Mouse (Mus musculus) adipocyte (in vitro differentiated cells): ENCODE measurements at regions not wholly inside any gene's neighbourhood (a gene's known extent, or its start where the extent isn't known, plus 50 kb on each side); places are given as distances from the start of the nearest gene placed in this dataset.
"Not testable (repeated sequence)": the region's sequence is repeated elsewhere in the genome, so short reads cannot be mapped to it uniquely, and the experiment has no call there.

ENCODE experiments used
- DNase-seq: peaks from one replicate; pipeline ENCODE4 v3.0.0-alpha.2; 2016; ENCODE audit warnings: low spot score

DNA sequence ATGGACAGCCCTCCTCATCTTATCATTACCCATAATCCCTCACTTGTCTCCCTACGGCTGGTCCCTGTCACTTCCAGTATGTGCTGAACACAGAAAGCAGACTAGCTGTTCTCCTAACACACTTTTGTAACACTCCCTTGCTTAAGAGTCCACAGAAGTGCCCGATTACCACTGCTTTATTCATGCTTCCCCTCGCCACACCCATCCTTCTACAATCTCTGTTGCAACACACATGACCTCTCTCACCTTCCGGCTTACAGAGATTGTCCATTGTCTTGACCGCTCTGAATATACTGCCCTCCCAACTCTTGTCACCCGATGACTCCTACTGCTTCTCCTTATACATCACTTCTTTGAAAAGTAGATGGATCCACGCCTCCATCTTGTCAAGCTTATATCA is 132.9 kb downstream of the Snx18 start:
- no peak for DNase-seq

DNA sequence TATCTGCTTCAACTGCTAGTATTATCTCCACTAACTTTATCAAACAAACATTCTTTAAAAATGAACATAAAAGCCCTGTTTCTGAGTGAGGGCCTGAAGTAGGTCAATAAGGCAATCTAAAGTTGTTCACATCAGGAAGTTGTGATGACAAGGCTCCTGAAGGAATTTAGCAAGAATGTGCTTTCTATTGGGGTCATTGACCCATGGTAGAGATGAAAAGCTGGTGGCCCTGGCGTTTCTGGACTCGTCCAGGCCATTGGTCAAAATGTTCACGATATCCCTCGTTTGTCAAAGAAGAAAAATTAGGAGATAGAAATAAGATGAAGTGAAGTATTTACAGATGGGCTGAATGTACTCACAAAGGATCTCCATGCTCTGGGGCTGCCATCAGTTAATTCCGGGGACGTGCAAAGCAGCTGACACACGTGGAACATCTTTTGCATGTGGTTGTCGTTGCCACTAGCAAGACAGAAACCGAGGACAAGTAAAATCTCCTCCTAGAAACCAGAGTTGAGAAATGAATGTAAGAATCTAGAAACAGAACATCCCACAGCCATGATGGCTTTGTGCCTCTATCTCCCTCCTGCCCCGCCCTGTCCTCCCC is 134.1 kb downstream of the Snx18 start:
- no peak for DNase-seq

DNA sequence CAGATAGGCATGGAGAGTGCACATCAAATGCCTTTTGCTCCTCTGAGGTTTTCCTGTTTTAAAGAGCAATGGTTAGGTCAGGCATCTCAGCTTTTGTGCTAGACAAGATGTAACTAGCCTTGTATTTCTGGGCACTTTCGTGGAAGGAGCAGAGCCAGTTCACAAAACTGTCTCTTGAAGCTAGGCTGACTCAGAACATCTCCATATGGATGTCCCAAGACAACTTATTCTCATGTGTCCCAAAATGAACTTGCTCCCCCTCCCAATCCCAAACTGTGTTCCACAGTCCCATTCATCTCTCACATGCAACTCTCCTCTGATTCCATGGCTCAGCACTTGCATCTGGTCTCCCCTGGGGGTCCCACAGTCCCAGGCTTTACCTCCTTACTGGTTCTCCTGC is 135.5 kb downstream of the Snx18 start:
- DNase-seq = no peak

DNA sequence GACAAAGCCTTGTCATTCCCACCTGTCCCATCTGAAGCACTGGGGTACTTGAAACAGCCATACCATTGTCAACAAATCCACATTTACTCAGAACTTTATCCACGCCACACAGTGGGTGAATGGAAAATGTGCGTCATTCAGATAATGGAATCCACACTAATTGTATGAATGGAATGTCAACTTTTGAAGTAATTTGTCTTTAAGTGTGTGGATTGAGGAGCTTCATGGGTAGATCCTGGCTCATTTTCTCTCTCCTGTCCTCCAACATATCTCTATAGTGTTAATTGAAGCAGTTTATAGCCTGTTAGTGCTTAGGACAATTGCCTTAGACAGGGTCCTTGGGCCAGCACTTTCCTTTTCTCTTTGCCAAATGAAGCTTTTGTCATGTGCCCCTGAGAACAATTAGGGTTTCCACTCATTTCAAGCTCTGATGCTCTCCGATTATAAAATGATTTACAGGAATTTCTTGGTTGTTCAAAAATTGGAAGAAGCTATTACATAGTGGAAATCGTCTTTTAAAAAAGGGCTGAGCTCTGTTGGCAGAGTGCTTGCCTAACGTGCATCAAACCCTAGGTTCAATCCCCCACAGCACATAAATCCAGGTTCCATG is 140.4 kb downstream of the Snx18 start:
- no peak for DNase-seq

DNA sequence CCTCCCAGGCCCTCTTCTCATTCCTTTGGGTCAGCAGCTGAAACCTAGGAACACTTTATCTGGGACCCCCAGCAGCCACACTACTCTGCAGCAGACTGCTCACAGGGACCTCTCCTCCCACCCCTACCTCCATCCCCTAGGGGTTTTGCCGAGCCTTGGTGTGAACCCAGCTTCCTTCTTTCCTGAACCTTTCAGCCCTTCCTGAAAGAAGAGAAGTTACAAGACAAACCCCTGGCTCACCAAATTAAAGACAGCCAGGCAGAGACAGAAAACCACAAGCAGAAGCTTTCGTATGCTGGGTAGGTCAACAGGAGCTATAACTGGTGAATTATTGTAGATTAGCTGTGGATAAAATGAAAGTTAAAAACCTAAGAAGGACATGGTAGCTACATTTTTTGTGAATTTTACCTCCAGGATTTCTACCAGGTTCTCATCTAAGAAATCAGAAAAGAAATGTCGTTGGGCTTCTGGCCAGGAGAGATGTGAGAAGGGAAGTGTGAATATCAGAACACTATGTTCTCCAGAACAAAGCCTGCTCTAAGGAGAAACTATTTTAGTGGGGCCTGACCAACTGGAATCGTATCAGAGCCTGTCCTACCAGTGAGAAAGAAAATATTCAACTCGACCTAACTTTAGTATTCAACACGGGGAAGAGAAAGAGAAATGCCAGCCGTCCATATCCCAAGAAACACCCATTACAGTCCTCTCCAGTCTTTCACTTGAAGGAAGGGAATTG is 147.4 kb downstream of the Snx18 start:
- DNase-seq = no peak

DNA sequence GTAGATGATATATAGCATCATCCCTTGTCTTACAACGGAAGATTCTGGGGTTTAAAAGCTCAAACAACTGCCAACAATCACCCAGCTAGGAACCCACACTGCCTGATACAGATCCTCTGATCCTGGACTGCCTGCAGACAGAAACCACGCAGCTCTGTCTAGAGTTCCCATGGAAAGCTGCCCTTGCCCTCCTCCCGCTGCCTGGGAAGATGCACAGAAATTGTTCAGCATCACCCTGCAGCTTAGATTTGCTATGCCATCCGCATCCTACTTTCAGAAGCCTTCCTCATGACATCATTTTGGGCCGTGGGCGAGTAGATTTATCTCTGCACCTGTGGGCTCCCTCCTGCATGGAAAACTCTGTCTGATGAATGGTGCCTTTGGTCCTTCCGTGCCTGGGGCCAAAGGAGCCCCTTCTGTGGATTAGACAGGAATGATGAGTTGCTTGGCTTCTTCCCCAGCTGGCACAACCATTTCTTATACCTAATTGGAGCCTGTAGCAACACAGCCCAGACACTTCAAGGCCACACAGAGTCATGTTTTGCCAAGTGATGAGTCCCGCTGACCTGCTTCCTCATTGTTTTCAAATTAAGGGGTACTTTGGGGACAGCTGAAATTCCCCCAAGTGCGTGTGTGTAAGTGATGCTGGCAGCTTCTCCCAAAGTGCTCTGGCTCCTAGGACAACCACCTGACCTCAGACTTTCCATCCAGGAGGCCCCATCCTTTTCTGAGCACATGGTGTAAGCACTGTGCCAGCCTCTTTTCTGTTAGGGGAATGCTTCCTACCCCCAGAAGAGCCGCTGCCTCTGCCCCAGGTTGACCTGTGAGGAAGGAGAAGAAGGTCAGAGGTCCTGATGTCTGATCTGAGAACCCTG is 153.9 kb downstream of the Snx18 start:
- DNase-seq = no peak

DNA sequence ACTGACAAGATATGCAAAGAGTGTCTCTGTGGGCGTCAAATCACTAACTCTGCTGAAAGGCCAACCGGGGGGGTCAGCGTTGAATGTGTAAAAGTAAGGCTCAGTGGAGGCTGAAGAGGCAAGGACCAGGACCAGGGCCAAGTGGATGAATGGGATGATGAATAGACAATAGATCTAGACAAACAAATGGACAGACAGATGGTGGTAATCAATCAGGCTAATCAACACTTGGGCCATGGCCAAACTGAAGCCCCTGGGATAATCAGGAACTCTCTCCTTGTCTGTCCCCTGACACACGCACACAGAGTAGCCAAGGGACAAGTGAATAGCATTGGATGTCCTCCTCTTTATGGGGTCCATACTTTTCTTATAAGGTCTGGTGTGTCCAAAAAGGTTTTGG is 154.9 kb downstream of the Snx18 start:
- no peak for DNase-seq

DNA sequence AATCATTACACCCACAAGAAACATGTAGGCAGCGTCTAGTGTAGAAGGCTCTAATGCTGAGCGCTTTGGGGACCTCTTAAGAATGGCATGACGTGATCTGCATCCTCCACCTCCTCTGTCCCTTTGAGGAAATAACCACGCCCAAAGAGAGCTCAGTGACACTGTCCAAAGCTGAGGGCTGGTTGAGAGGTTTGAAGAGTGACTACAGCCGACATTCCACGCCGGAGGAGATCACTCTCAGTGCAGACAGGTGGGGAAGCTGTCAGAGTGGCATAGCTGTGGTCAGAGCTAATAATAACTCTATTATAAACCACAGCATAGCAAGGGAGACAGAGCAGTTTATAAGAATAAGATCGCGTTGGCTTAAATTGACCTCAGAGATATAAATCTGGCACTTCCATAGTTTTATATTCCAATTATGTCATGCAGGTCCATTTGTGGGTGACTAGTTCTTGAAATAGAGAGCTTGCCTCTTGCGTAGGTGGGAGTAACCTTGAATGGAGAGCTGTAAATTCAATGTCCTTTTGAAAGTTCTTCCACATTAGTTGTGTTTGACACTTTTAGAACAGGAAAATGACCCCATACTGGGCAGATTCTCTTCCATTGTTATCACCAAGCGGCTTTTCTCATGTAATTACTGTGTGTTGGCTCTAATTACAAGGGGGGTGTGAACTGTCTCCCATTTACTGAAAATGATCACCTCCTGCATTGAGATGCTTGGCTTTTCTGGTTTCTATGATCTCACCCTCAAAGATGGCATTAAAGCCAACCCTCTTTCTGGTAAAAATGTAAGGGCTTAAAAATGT is 161.7 kb downstream of the BC067074 start:
- DNase-seq = no peak

DNA sequence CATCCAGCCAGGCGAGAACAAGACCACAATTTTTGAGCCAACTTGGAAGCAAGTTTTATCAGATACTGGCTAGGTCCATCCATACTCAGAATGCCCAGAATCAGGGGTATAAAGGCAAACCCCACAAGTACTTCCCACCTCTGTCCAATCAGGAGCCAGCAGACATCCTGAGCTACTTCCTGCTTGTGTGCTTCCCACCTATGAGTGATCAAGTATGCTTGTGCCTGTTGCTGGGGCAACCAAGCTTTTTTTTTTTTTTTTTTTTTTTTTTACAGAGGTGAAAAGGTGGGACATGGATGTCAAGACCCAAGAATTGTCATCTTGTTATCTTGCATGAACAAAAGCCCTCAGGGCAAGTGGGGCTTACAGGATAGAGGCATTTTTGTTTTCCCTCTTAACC is 155.4 kb downstream of the BC067074 start:
- DNase-seq = no peak

DNA sequence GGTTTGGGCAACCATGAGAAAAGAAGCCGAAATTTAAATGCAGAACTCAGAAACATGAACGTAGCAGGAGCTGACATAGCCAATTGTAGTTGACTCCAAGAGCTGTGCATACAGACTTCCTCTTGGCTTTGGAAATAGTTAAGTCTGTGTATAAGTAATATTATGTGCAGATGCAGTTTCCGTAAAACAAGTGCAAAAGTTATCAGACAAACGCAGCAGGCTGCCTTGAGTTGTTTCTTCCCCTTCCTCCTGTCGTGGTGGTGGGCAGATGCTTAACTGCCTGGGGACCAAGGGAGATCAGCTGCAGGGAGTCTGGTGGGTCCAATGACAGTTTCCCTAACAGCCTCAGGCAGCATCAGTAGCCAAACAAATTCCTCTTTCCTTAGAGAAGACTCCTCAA is 153.3 kb downstream of the BC067074 start:
- DNase-seq = no peak

DNA sequence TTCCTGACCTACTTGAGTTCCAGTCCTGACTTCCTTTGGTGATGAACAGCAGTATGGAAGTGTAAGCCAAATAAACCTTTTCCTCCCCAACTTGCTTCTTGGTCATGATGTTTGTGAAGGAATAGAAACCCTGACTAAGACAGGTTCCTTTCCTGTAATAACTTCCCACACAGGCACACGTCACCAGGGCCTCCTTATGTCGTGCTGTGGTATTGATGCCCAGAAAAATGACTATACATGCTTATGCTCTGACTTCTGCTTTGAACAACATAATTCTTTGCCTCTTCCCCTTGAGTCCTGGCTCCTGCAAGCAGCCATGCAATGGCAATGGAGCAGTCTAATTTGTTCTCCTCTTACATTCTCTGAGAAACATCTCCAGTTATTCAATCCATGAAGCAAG is 151.5 kb downstream of the BC067074 start:
- not testable (repeated sequence) for DNase-seq

DNA sequence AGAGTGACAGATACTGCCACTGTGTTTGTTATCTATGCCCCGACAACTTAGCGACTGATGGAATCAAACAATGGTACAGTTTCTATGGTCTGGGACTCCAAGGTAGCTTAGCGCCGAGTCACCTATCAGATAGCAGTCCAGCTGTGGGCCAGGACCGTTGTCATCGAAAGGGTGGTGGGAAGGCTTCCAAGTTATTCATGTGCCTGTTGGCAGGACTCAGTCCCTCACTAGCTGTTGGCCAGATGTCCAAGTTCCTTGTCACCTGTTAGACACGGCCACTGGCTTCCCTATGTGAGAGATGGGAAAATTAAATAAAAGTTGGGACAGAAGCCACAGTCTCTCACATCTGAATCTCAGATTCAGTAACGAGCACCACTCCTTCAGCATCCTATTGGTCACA is 150.1 kb downstream of the BC067074 start:
- DNase-seq = no peak

DNA sequence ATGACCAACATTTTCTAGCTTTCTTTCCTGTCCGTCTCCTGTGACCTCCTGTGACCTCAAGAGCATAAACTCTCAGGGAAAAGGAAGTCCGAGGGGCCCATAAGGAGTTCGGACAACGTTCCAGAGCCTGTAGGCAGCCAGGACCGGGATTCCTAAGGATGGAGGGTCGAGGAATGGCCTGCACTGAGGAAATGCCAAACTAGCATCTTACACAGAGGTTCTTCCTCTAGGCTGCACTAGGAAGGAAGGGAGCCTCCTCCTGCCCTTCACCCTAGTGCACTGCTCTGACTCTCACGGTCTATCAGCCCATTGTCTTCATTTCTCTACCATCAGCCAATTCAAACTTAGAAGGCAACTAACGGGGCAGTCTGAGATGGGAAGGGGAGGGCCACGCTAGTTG is 149.2 kb downstream of the BC067074 start:
- DNase-seq = no peak

DNA sequence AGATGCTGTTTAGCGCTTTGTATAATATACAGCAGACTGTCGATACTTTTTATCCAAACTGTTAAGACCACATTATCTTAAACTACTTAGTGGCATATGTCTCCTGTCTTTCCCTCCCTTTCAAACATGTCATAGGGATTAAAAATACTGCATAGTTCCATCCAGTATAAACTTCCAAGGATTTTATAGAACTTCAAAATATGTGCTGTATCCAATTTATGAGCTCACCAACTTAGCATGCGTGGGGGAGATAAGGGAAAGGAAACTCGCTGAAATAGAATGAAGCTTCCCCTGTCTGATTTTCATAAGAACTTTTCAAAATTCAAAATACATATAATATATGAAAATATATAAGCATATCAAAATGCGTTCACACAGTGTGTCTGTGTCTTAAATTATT is 147.2 kb downstream of the BC067074 start:
- no peak for DNase-seq

DNA sequence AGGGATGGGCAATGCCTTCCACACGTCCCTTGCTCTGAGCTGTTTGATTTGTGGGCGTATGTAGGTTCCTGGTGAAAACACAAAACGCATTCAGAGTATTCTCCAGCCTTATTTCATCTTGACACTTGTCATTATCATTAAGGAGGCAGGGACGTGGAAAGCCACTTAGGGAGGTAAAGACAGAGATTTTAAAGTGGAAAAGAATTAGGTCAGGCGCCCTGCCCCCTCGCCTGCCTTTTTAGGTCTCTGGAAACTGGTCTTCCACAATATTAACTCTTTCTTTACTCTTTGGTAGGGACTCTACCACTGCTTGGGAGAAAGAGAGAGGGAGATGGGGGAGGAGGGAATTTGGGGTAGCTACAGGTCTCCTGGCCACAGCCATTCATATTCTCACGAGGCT is 146.6 kb downstream of the BC067074 start:
- DNase-seq = no peak

DNA sequence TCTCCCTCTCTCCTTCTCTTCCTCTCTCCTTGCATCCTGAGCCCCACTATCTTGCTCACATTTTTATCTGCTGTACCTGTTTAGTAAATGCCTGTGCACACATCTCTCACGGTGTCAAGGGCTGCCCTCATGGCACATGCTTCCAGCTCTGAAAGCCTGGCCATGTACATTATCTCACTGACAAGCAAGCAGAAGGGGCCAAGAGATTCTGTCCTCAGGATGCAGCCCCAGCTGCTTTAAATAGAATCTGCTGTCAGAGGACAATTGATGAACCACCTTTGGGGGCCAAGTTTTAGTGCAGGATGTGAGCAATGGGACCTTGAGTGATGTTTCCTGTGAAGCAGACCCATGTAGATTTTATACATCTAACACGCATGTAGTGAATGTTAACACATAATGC is 145.9 kb downstream of the BC067074 start:
- DNase-seq = no peak

DNA sequence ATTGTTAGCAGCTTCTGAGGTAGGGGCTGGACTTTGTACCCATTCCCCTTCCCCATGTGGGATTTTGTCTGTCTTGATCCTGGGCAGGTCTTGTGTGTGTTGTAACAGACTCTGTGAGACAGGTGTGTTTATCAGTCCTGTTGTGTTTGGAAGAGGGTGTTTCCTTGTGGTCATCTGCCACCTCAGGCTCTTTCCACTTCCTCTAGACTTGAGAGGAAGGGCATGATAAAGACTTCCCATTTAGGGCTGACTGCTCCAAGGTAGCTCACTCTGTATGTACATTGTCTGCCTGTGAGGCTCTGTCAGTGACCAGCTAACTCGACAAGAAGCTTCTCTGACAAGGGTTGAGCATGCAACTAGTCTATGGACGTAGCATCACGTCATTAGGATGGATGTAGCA is 143.3 kb downstream of the BC067074 start:
- DNase-seq = no peak

DNA sequence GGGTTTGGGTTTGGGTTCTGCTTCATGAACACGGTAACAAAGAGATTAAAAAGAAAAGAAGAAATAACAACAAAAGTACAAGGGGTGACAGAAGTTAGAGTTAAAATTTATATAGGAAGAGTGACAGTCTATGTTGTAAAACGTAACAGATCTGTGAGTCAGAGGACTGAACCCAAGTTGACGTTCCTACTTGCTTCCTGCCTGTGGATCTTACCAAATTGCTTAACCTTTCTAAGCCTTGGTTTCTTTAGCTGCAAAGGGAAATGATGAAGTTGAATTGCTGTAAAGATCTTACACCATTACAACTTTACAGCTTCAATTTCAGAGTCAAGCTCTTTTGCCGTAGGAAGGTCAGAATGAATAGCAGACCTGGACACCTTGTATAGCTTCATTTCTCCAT is 142.2 kb downstream of the BC067074 start:
- DNase-seq = no peak

DNA sequence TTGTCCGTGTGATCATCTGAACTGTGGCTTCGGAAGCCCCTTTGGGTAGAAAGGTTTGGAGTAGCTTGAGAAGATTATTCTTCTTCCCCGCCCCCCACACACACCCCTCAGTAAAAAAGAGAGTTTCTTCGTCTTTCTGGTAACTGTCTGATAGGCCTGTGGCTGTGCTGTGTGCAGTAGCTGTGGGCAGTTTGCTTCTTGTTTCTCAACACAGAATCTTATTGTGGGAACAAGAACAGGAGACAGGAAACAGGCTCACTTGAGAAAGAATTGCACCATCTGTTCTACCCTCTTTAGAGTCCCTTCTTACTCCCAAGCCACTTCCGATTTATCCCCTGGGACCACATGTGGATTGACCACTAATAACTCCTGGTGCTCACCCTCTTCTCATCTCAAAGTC is 140.5 kb downstream of the BC067074 start:
- DNase-seq = no peak

DNA sequence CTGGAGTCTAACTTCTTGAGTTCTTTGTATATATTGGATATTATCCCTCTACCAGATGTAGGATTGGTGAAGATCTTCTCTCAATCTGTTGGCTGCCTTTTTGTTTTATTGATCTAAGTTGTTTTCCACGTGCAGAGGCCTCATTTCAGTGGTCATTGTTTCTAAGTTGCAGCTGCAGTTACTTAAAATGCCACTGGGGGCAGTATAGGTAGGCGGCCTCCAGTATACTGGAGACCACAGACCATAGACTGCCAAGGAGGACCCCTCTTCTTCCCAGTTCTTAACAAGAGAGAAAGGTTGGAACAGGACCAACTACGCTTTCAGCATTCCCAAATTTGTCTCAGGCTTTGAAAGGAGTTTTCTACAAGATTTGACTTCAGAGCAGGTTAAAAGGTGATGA is 136.7 kb downstream of the BC067074 start:
- no peak for DNase-seq
